Mouse (Mus musculus) hindbrain, embryonic 16.5 days (tissue): ENCODE results near the gene Slc9a9. TPM values are rescaled to one million over a fixed set of nuclear protein-coding genes. Genes with fewer than 3 reads are reported as not detected.

Experiments
- ATAC-seq: fragments of 200-750 bp; cut with Nextera tagmentation; 2 replicates; pipeline ENCODE4 v1.8.0; 2017; ENCODE audit warnings: moderate TSS enrichment, moderate library complexity
- H3K27ac ChIP-seq: fragments of 300-500 bp; sonication (generic); 2 replicates; pipeline ENCODE4 v1.5.1; 2014; ENCODE audit warnings: low read depth, mild to moderate bottlenecking, control low read depth, low read length, moderate library complexity
- H3K27me3 ChIP-seq: fragments of 300-500 bp; sonication (generic); replicated peaks from 2 replicates; pipeline ENCODE4 v1.6.1; 2014; ENCODE audit warnings: low read length; ENCODE audit not compliant: control insufficient read depth, insufficient read depth
- H3K36me3 ChIP-seq: fragments of 300-500 bp; sonication (generic); 2 replicates; pipeline ENCODE4 v1.6.1; 2014; ENCODE audit warnings: mild to moderate bottlenecking, low read length, moderate library complexity, mixed read lengths; ENCODE audit not compliant: control insufficient read depth, insufficient read depth
- H3K4me1 ChIP-seq: fragments of 300-500 bp; sonication (generic); 2 replicates; pipeline ENCODE4 v1.6.1; 2014; ENCODE audit warnings: low read depth, low read length; ENCODE audit not compliant: control insufficient read depth, insufficient read depth
- H3K4me2 ChIP-seq: fragments of 300-500 bp; sonication (generic); 2 replicates; pipeline ENCODE4 v1.6.1; 2014; ENCODE audit warnings: mild to moderate bottlenecking, low read length, control low read depth, moderate library complexity
- H3K4me3 ChIP-seq: fragments of 300-500 bp; sonication (generic); 2 replicates; pipeline ENCODE4 v1.5.1; 2014; ENCODE audit warnings: mild to moderate bottlenecking, low read length, control low read depth, moderate library complexity
- H3K9ac ChIP-seq: fragments of 300-500 bp; sonication (generic); 2 replicates; pipeline ENCODE4 v1.6.1; 2014; ENCODE audit warnings: low read depth, mild to moderate bottlenecking, control low read depth, low read length, moderate library complexity
- H3K9me3 ChIP-seq: fragments of 300-500 bp; sonication (generic); 2 replicates; pipeline ENCODE4 v1.6.1; 2014; ENCODE audit warnings: mild to moderate bottlenecking, low read length, moderate library complexity; ENCODE audit not compliant: control insufficient read depth
- WGBS: fragments of 180-500 bp; shearing (Covaris S2); extraction: QIAGEN DNeasy Blood & Tissue Kit; methylation state at CpG from one replicate; pipeline ENCODE4 v1.1.7; 2014; 5-methylcytosine and 5-hydroxymethylcytosine counted together
- polyA plus RNA-seq: library from polyadenylated mRNA; unstranded; fragments of >200 nt; fragmentation: Nextera tagmentation; extraction: Ambion mirVana; gene quantifications from 2 replicates; pipeline ENCODE4 v1.2.1, GENCODE M21; 2015

The Slc9a9 gene
- polyA plus RNA-seq, 1 experiment from 2014 or later: 6.9 TPM

- no peaks in the 10 kb centered on the region for H3K9me3 ChIP-seq
- peaks cover 12% of the 10 kb centered on the region for H3K4me1 ChIP-seq
- no peak overlapping the region for H3K9ac ChIP-seq
- H3K27me3 ChIP-seq: no peaks in the 10 kb centered on the region
- ATAC-seq: peak; percentile 89
- H3K4me3 ChIP-seq: no peak overlapping the region
- no peaks in the 10 kb centered on the region for H3K36me3 ChIP-seq
- no peak overlapping the region for H3K4me2 ChIP-seq
- no peak overlapping the region for H3K27ac ChIP-seq
- 17% methylated on average over 6 of the region's 6 CpGs for WGBS
Observed at GRCm38 (mm10) chr9:95089050-95089449, 419.3 kb downstream of the Slc9a9 start.

GRCm38 (mm10) chr9:95096486-95096885 lies 426.8 kb downstream of the Slc9a9 start:
- H3K4me2 ChIP-seq: no peak overlapping the region
- no peak overlapping the region for H3K27ac ChIP-seq
- no peak overlapping the region for H3K9ac ChIP-seq
- 92% methylated on average over 3 of the region's 3 CpGs for WGBS
- H3K9me3 ChIP-seq: no peaks in the 10 kb centered on the region
- H3K4me3 ChIP-seq: no peak overlapping the region
- H3K27me3 ChIP-seq: no peaks in the 10 kb centered on the region
- ATAC-seq: no peak
- H3K36me3 ChIP-seq: no peaks in the 10 kb centered on the region
- no peaks in the 10 kb centered on the region for H3K4me1 ChIP-seq

GRCm38 (mm10) chr9:95105768-95106167 lies 436.1 kb downstream of the Slc9a9 start:
- ATAC-seq: no peak

GRCm38 (mm10) chr9:95109799-95110198 lies 440.1 kb downstream of the Slc9a9 start:
- no peak for ATAC-seq
- Histone ChIP-seq H3K4me1 (no peaks in the 10 kb centered on the region), H3K36me3 (no peaks in the 10 kb centered on the region), H3K27me3 (no peaks in the 10 kb centered on the region), H3K4me2 (no peak overlapping the region), H3K4me3 (no peak overlapping the region), H3K9ac (no peak overlapping the region), H3K9me3 (no peaks in the 10 kb centered on the region), H3K27ac (no peak overlapping the region)

More at GRCm38 (mm10) chr9:95105768-95106167, 436.1 kb downstream of the Slc9a9 start:
- H3K9ac ChIP-seq: no peak overlapping the region
- H3K4me1 ChIP-seq: no peaks in the 10 kb centered on the region
- WGBS: 94% methylated on average over 6 of the region's 6 CpGs
- no peaks in the 10 kb centered on the region for H3K9me3 ChIP-seq
- H3K4me2 ChIP-seq: no peak overlapping the region
- H3K4me3 ChIP-seq: no peak overlapping the region
- H3K27me3 ChIP-seq: no peaks in the 10 kb centered on the region
- no peaks in the 10 kb centered on the region for H3K36me3 ChIP-seq
- H3K27ac ChIP-seq: no peak overlapping the region

GRCm38 (mm10) chr9:95110768-95111167 lies 441.1 kb downstream of the Slc9a9 start:
- H3K9ac ChIP-seq: no peak overlapping the region
- 54% methylated on average over 5 of the region's 5 CpGs for WGBS
- H3K36me3 ChIP-seq: no peaks in the 10 kb centered on the region
- H3K4me2 ChIP-seq: no peak overlapping the region
- ATAC-seq: peak; percentile 51; the same call in 1 of the 2 replicates
- no peaks in the 10 kb centered on the region for H3K27me3 ChIP-seq
- no peaks in the 10 kb centered on the region for H3K4me1 ChIP-seq
- no peaks in the 10 kb centered on the region for H3K9me3 ChIP-seq
- no peak overlapping the region for H3K27ac ChIP-seq
- H3K4me3 ChIP-seq: no peak overlapping the region

GRCm38 (mm10) chr9:95111732-95112131 lies 442.0 kb downstream of the Slc9a9 start:
- Histone ChIP-seq H3K27me3 (no peaks in the 10 kb centered on the region), H3K9me3 (no peaks in the 10 kb centered on the region), H3K27ac (no peak overlapping the region), H3K4me3 (no peak overlapping the region), H3K36me3 (no peaks in the 10 kb centered on the region), H3K4me1 (no peaks in the 10 kb centered on the region), H3K4me2 (no peak overlapping the region), H3K9ac (no peak overlapping the region)
- 87% methylated on average over 1 of the region's 1 CpGs for WGBS
- ATAC-seq: no peak

- ATAC-seq: no peak; the same call in 1 of the 2 replicates
- Histone ChIP-seq H3K27me3 (no peaks in the 10 kb centered on the region), H3K4me3 (no peak overlapping the region), H3K27ac (no peak overlapping the region; the same call in 1 of the 2 replicates), H3K9ac (no peak overlapping the region), H3K9me3 (no peaks in the 10 kb centered on the region), H3K4me2 (no peak overlapping the region), H3K36me3 (no peaks in the 10 kb centered on the region), H3K4me1 (no peaks in the 10 kb centered on the region)
- 52% methylated on average over 12 of the region's 12 CpGs for WGBS
Observed at GRCm38 (mm10) chr9:95113157-95114135, 443.7 kb downstream of the Slc9a9 start.

- H3K4me2 ChIP-seq: no peak overlapping the region
- 72% methylated on average over 4 of the region's 4 CpGs for WGBS
- no peaks in the 10 kb centered on the region for H3K27me3 ChIP-seq
- H3K9me3 ChIP-seq: no peaks in the 10 kb centered on the region
- ATAC-seq: no peak
- peaks cover 4% of the 10 kb centered on the region for H3K4me1 ChIP-seq
- H3K27ac ChIP-seq: no peak overlapping the region
- H3K4me3 ChIP-seq: no peak overlapping the region
- H3K9ac ChIP-seq: no peak overlapping the region
- H3K36me3 ChIP-seq: no peaks in the 10 kb centered on the region
Observed at GRCm38 (mm10) chr9:95120062-95120461, 450.4 kb downstream of the Slc9a9 start.

GRCm38 (mm10) chr9:95121151-95121835 lies 451.6 kb downstream of the Slc9a9 start:
- Histone ChIP-seq H3K27me3 (no peaks in the 10 kb centered on the region), H3K4me1 (peaks cover 4% of the 10 kb centered on the region), H3K36me3 (no peaks in the 10 kb centered on the region), H3K4me3 (no peak overlapping the region), H3K9me3 (no peaks in the 10 kb centered on the region), H3K27ac (no peak overlapping the region), H3K9ac (no peak overlapping the region), H3K4me2 (peak overlapping the region; percentile 1; the same call in 1 of the 2 replicates)
- WGBS: 36% methylated on average over 11 of the region's 11 CpGs
- peak; percentile 43; the same call in 1 of the 2 replicates for ATAC-seq
